Mouse (Mus musculus) G1E-ER4 (cell line): ENCODE measurements around the gene Hoxd8. TPM values are rescaled to one million over a fixed set of nuclear protein-coding genes. Genes with fewer than 3 reads are reported as not detected.

ENCODE experiments used
- GATA1 ChIP-seq: IDR thresholded peaks from one replicate; pipeline ENCODE4 v1.8.0; 2012; ENCODE audit warnings: low read length, inconsistent platforms
- polyA plus RNA-seq: library from polyadenylated mRNA; stranded (reverse); fragments of >175 nt; gene quantifications from 2 replicates; pipeline ENCODE4 v1.2.3, GENCODE M21; 2012

Gene Hoxd8
- polyA plus RNA-seq, 1 experiment = not detected

GRCm38 (mm10) chr2:74749337-74750121 is 45.1 kb downstream of the Hoxd8 start:
- TF ChIP-seq GATA1 = no peak

GRCm38 (mm10) chr2:74750731-74751250 is 46.4 kb downstream of the Hoxd8 start:
- no peak for TF ChIP-seq GATA1

- TF ChIP-seq GATA1 = no peak
Measured at GRCm38 (mm10) chr2:74751861-74752260, 47.4 kb downstream of the Hoxd8 start.

GRCm38 (mm10) chr2:74752431-74753174 is 48.2 kb downstream of the Hoxd8 start:
- TF ChIP-seq GATA1 = no peak

GRCm38 (mm10) chr2:74753175-74753523 is 48.7 kb downstream of the Hoxd8 start:
- TF ChIP-seq GATA1 = no peak

GRCm38 (mm10) chr2:74753711-74754110 is 49.3 kb downstream of the Hoxd8 start:
- no peak for TF ChIP-seq GATA1

Other genes with a start within 250 kb of the Hoxd8 start
- gene Lnpk, start 125.2 kb upstream of the Hoxd8 start, polyA plus RNA-seq = 7.5 and 17.5 TPM in 2 replicates
- not detected in 2 replicates for gene Evx2, start 45.1 kb upstream of the Hoxd8 start, polyA plus RNA-seq
- gene Hoxd13, start 36.3 kb upstream of the Hoxd8 start, polyA plus RNA-seq = not detected in 2 replicates
- not detected in 2 replicates for gene Hoxd12, start 29.6 kb upstream of the Hoxd8 start, polyA plus RNA-seq
- gene Hoxd11, start 25.1 kb upstream of the Hoxd8 start, polyA plus RNA-seq = not detected in 2 replicates
- not detected in 2 replicates for gene Hoxd10, start 12.7 kb upstream of the Hoxd8 start, polyA plus RNA-seq
- gene Hoxd9, start 6.9 kb upstream of the Hoxd8 start, polyA plus RNA-seq = not detected in 2 replicates
- not detected in 2 replicates for gene Hoxd3, start 7.3 kb downstream of the Hoxd8 start, polyA plus RNA-seq
- not detected in 2 replicates for gene Hoxd4, start 7.3 kb downstream of the Hoxd8 start, polyA plus RNA-seq
- gene Gm28230, start 22.1 kb downstream of the Hoxd8 start, polyA plus RNA-seq = not detected in 2 replicates
- not detected in 2 replicates for gene Hoxd1, start 58.4 kb downstream of the Hoxd8 start, polyA plus RNA-seq
- 90.0 and 122 TPM in 2 replicates for gene Mtx2, start 121.2 kb downstream of the Hoxd8 start, polyA plus RNA-seq